Mouse (Mus musculus) retina, embryonic 14.5 days (tissue): ENCODE results near the gene E130218I03Rik.
"Not testable (repeated sequence)": the region's sequence is repeated elsewhere in the genome, so short reads cannot be mapped to it uniquely, and the experiment has no call there.

Experiments used
- DNase-seq: peaks from one replicate; pipeline ENCODE4 v3.0.0-alpha.2; 2015; ENCODE audit warnings: low spot score

Gene E130218I03Rik

DNA sequence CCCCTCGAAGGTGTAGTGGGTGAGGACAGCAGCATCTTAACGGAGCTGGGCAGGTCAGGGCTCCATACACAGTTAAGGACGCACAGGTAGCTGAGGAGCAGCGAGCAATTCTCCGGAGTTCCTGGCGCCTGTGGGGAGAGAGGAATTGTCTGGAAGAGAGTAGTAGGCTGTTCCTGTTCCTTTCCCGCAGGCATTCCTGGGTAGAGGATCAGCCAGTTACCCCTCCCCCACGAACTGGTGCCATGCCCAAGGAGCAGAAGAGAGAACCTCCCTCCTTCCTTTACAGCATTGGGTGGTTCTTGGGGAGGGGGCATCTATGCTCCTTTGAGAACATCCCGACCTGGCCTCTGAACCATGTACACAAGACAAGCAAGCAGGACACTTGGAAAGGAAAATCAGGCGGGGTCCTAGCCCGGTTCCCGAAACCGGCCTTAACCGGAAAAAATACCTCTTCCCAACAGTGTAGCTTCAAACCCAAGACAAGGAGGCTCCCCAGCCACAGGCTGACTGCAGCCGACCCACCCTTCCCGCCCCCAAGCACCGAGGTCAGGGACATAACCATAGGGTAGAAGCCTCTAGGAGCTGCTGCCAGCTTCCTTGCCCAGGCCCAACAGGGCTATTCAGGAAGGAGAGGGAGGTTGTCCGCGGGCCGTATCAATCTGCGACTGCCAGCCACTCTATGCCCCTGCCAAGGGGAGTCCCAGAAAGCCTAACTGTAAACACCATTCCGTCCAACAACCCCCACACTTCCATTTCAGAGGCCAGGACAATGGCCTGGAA is 8.9 kb downstream of the E130218I03Rik start:
- DNase-seq = peak; percentile 40

GRCm38 (mm10) chr4:134252911-134253721 is 9.7 kb downstream of the E130218I03Rik start:
- no peak for DNase-seq

DNA sequence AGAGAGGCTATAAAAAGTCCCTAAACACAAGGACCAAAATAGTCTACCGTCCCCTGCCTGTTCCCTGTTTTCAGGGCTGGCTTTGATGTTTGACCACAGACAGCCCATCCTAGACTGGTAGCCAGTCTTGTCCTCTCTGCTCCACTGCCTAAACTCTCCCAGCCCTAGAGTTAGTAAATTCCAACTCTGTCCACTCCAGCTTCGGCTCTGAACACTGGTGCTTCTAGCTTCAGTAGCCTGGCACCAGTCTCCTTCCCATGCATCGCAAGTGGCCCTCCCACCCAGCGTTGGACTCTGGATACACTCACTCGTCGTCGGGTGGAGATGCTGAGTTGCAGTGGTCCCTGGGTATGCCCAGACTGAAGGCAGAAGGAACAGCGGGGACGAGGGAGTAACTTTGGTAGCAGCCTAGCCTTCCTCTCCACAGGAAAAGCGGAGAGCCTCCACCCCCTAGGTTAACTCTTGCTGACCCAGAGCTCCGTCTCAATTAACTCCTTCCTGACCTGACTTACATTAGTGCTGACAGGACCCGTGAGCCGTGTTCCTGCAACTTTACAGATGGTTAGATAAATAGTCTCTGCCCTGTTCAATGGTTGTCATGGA is 10.4 kb downstream of the E130218I03Rik start, which contains the start of gene Grrp1:
Gene Grrp1 (minus strand): TSS at position 385 of the 603 bp plus-strand sequence.
- peak; percentile 69 for DNase-seq

DNA sequence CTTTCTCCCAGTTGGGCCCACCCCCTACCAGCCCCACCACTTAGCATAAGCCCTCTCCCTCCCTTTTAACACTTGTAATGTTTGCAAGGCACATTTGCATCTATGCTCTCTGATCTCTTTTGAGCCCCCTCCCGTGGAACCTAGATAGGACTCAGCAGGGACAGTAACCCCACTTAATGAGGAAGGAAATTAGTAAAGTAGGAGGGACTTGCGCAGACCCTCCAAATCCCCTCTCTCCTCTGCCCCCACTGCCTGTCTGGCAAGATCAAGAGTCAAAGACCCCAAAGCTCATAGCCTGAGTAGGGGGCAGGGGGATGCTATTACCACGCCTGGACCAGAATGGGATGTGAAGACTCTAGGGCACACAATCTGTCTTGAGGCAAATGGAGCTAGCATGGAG is 11.4 kb downstream of the E130218I03Rik start:
- no peak for DNase-seq

- peak; percentile 15 for DNase-seq
Observed at GRCm38 (mm10) chr4:134255854-134256253, 12.4 kb downstream of the E130218I03Rik start.

DNA sequence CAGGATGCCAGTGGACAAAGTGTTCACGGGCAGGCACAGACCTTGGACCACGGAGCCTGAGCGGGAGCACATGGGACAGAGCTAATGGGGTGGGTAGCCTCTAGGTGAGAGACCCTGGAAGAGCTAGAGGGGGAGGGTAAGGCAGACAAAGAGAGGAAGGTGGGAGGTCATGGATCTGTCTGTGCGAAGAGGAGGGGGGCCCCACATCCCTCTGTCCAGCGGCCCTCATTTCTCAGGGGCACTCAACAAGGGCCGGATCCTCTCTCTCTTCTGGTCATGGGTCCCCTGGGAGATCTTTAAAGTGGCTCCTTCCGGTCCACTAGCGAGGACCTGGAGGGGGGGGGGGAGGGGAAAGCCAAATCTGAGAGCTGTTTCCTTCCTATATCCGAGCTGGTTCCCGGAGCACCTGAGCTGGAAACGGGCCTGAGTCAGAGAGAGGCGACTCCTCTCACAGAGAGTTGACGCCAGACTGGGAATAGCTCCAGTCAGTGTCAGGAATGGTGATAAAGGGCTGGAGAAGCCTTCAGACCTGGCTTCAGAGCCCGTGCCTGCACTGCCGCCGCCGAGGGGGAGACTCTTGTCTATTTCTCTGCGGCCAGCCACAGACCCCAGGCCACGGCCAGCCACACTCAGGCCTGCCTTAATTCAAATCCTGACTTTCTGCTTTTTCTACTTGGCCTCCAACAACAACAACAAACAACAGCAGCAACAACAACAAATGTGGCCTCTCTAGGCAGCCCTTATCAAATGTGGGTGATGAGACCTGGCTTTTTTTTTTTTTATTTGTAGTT is 13.1 kb downstream of the E130218I03Rik start:
- peak; percentile 56 for DNase-seq

DNA sequence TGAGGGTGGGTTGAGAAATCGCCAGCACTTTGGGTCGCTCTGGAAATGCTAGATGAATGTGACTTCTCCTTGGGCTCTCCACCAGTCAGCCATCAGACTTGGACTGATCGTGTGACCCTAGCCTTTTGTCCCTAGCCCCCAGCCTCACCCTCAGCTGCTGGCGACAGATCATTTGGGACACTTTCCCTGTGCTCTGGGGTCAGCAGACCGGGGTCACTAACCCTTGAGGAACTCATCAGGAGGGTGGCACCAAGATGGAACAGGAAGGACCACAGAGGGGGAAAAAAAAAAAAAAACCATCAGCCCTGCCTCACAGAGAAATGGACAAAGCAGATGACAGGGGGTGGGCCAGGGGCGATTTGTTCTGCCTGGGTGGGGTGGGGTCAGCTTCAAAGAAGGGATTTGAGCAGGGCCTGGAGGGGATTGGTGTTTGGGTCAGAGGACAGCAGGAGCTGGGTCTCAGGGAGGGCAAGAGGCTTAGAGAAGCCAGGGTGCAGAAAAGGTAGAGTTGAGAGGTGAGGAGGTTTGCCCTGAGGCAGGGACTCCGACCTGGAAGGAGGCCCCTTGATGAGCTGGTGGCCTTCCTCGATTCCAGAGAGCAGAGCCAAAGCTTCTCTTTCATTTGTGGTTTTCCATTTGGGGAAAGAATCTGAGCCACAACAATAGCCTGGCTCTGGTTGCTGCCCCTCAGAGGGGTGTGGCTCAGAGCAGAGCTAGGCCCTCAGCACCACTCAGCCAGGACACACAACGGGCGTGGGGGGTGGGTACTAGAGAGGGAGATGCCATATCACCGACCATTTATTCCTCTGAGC is 13.9 kb downstream of the E130218I03Rik start:
- DNase-seq = peak; percentile 19

DNA sequence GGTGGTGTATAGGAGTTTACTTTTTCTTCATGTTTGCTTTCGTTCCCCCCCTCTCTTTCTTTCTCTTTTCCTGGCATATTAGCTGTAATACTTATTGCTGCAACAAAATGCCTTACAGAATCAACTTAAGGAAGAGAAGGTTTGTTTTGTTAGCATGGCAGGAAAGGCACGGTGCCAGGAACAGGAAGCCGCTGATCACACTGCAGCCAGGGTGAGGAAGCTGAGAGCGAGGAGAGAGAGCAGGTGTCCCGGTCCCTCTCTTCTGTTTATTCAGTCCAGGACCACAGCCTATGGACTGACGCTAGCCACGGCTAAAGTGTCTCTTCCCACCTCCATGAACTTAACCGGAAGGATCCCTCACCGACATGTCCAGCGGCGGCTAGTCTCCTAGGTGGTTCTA is 14.9 kb downstream of the E130218I03Rik start:
- DNase-seq = no peak

- DNase-seq = no peak
Observed at GRCm38 (mm10) chr4:134263191-134263590, 19.7 kb downstream of the E130218I03Rik start.

DNA sequence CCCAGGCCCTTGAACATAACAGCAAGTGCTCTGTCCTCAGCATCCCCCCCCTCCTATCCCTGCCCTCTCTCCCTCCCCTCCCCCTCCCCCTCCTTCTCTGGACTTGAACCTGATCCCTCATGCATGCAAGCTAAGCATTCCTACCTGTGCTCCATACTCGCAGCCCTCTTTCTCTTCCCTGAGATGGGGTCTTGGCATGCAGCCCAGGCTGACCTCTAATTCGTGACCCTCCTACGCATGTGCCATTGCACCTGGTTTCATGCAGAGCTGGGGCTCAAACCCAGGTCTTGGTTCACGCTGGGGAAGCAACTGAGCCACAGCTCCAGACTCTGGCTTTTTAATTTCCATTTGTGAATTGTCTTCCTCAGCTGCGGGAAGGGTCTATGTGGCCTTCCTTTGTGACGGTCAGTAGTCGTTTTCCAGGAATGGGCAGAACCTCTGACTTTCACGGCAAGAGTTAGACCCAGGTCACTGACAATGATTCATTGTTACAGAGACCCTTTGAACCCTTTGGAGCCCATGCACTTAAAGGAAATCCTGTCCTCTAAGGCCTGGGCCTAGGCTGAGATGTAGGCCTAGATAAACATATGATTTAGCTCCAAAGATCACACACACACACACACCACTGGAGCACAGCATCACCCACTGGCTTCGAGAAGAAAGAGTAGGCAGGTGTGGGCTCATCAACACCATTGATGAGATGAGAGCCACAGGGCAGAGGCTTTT is 22.6 kb downstream of the E130218I03Rik start:
- DNase-seq = no peak

GRCm38 (mm10) chr4:134268102-134268655 is 24.7 kb downstream of the E130218I03Rik start:
- no peak for DNase-seq

- not testable (repeated sequence) for DNase-seq
Observed at GRCm38 (mm10) chr4:134269622-134270021, 26.2 kb downstream of the E130218I03Rik start.

DNA sequence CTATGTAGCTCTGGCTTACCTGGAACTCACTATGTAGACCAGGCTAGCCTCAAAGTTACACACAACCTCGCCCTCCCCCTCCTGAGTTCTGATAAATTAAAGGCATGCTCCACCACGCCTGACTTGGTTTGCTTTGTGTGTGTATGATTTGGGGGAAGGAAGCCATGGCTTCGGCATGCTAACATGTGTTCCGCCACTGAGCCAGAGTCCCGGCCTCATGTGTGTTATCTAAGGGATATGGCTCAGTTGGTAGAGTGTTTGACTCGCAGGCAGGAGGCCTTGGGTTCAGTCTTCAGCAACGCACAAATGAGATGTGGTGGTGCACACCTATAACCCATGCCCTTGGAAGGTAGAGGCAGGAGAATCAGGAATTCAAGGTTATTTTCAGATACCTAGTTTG is 28.5 kb downstream of the E130218I03Rik start:
- no peak for DNase-seq

GRCm38 (mm10) chr4:134272731-134273416 is 29.4 kb downstream of the E130218I03Rik start:
- DNase-seq = no peak

- peak; percentile 22 for DNase-seq
Observed at GRCm38 (mm10) chr4:134273417-134274345, 30.2 kb downstream of the E130218I03Rik start.

DNA sequence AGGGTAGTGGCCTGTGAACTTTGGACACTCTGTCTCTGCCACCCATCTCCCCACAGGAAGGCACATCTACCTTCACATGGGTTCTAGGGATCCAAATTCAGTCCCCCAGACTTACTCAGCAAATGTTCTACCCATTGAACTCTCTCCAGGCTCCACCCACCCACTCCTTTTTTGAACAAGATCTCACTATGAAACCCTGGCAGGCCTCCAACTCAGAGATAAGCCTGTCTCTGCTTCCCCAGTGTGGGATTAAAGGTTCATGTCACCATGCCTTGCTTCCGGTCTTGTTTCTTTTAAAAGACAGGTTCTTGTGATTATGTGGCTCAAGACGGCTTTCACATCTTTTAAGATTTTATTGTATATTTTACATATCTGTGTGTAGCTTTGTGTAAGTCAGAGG is 41.5 kb downstream of the E130218I03Rik start:
- DNase-seq = no peak

DNA sequence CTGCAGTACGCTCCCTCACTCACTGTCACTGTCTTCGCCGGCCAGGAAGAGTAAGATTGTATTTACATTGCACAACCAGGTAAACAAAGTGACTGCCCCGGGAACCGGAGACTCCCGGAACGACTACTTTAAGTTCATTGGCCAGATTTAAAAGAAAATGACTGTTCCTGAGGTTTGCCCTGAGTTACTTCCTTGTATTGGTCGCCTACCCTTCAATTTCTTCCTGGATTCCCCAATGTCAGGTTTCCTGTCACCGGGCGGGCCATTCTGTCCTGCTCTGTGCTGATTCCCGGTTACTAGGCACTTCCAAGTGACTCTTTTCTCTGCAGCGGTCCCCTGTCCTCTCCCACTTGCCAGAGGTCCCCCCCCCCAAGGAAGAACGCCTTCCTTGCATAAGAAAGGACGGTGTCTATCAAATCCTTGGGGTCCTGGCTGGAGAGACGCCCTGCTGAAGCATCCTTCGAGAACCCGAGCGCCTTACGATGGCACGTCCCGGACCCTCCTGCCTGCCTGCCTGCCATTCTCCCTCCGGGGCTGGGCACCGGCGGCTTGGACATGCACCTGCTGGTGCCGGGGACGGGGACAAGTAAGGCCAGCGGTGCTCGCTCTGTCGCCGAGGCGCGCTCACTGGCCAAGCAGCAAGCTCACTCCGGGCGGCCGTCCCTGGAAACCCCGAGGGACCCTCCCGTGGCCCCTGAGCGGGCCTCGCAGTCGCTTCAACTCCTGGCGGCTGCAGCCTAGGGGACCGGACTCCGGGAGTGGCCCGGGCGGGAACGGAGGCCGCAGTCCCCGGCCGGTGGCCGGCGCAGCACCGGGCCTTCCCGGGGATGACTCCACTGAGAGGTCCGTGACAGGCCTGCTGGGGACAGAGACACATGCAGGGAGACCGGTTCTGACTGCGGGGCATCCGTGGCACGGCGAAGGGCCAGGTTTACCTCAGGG is 43.0 kb downstream of the E130218I03Rik start:
- DNase-seq = no peak
